Mouse (Mus musculus) olfactory bulb, adult 2 months (tissue): ENCODE results near the gene Olfr419.

Experiments
- CTCF ChIP-seq: fragments of 200-500 bp; IDR thresholded peaks from 2 replicates; pipeline ENCODE4 v1.5.1; 2012; ENCODE audit warnings: low read depth, mild to moderate bottlenecking, low read length, moderate library complexity; ENCODE audit not compliant: insufficient read depth
- POLR2A ChIP-seq: fragments of 200-500 bp; IDR thresholded peaks from 2 replicates; pipeline ENCODE4 v1.6.1; 2012; ENCODE audit warnings: mild to moderate bottlenecking, low read depth, low read length, moderate library complexity; ENCODE audit not compliant: insufficient read depth

DNA sequence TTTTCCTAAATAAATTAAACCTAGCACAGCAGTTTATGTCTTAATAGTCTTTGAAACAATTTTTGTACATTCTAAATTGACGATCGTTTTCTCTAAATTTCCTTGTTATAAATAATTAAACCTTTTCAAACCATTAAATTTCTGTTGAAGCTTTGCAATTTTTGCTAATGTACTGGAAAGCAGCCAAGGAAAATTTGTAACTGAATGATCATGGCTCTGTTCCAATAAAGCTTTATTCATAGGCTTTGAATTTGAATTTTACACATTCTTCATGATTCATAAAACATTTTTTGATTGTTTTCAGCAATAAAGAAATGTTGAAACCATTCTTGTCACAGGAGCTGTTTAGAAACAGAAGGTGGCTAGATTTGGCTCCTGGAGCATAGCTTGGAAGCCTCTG is 7.2 kb downstream of the Olfr419 start:
- no peak for TF ChIP-seq POLR2A
- TF ChIP-seq CTCF = no peak
